Mouse (Mus musculus) sigmoid colon, adult 10 weeks (tissue): ENCODE results near the gene Pias4. TPM values are rescaled to one million over a fixed set of nuclear protein-coding genes. Genes with fewer than 3 reads are reported as not detected.

Experiments used
- polyA plus RNA-seq: library from polyadenylated mRNA; stranded (reverse); fragments of 350-450 nt; fragmentation: Illumina TruSeq; extraction: RNeasy Lipid Tissue Mini Kit (QIAGEN cat#74804); gene quantifications from one replicate; pipeline ENCODE4 v1.2.3, GENCODE M21; 2014; ENCODE audit warnings: low read depth, low replicate concordance

Pias4 gene
- polyA plus RNA-seq = not detected

GRCm38 (mm10) chr10:81167200-81168086 is at the start of gene Pias4:
Gene Pias4, minus strand, starts transcription at chr10:81167923.

DNA sequence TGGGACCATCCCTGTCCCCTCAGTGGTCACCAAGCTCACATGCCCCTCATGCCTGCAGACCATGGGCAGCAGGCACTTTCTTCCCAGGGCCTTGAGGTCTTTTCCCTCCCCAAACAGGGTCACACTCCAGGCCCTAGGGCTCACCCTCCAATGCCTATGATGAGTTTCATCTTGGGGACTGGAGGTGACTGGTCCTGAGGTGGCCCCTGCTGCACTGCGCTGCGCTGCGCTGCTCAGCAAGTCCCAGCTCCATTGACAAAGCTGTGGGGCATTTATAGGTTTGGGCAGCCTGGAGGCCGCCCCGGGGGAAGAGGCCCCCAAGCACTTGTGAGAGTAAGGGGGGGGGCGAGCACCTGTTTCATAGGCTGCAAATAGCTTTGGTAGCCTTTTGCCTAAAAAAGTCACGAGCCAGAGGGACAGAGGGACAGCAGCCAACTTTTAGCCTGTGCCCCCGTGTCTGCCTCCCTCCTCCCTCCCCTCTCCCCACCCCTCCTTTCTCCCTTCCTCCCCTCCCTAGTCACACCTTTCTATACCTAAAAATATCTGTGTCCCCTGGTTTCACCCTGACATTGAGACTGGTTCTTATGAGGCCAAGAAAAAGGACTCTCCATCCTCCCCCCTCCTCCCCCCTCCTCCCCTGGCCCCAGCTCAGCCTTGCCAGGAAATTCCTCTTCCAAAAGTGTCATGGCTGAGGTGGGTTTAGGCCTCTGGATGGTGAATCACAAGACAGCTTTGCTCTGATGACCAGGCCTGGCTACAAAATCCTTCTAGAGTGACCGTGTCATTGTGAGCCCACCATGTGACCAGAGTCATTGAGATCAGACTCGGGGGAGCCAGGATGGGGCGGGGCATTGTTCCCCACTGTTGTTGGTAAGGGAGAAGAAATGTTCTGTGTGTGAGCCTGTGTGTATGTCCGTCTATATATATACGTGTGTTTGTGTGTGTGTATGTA is 34.4 kb upstream of the Pias4 start, which contains the start of gene Nmrk2:
TSS of gene Nmrk2 (minus strand) at position 245 of the 952 bp plus-strand sequence.

GRCm38 (mm10) chr10:81183805-81184204 is 16.1 kb upstream of the Pias4 start, which contains the start of gene 4930442H23Rik:
Gene 4930442H23Rik, minus strand, starts transcription at chr10:81183849.

GRCm38 (mm10) chr10:81182336-81183333 is 14.9 kb upstream of the Pias4 start, which contains the start of gene Dapk3:
Gene Dapk3, plus strand, starts transcription at chr10:81183005.

GRCm38 (mm10) chr10:81176466-81177271 is 8.9 kb upstream of the Pias4 start, which contains the start of gene Eef2:
Gene Eef2, plus strand, starts transcription at chr10:81176631.

GRCm38 (mm10) chr10:81134966-81135681 is 32.6 kb downstream of the Pias4 start, which contains the start of gene Zbtb7a:
Gene Zbtb7a, plus strand, starts transcription at chr10:81135220.

DNA sequence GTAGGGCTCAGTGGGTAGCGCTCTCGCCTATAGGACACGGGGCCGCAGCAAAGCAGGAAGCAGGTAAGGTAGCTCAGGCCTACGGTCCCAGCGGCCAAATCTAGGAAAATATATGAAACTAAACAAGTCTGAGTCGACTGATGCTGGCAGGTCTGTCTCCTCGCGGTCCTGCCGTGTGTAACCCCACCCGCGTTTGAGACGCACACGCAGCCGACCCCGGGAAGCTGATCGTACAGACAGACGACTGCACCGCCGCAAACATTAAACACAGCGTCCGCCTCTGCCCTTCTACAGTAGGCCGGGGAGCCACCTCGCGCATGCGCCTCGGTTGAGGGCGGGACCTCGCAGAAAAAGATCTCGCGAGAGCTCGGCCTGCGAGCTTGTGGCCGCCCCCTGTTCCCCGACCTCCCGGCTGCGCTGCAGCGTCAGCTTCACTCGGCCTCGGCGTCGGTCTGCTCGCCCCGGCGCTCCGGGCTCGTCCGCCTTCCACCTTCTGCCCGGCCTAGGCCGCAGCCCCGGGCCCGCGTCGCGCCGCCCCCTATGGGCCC is 62.1 kb downstream of the Pias4 start, which contains the start of gene Map2k2:
TSS of gene Map2k2 (plus strand) at position 351 of the 548 bp plus-strand sequence.

Other genes starting within 250 kb of the Pias4 start
- 1.2 TPM for gene Lmnb2, start 249.7 kb downstream of the Pias4 start, polyA plus RNA-seq
- gene Gadd45b, start 237.8 kb downstream of the Pias4 start, polyA plus RNA-seq = 12.3 TPM
- 0.76 TPM for gene Gng7, start 153.0 kb downstream of the Pias4 start, polyA plus RNA-seq
- not detected for gene Diras1, start 142.3 kb downstream of the Pias4 start, polyA plus RNA-seq
- 0.41 TPM for gene Slc39a3, start 130.5 kb downstream of the Pias4 start, polyA plus RNA-seq
- gene Sgta, start 107.7 kb downstream of the Pias4 start, polyA plus RNA-seq = 1.3 TPM
- gene Thop1, start 97.9 kb downstream of the Pias4 start, polyA plus RNA-seq = not detected
- 0.79 TPM for gene Creb3l3, start 69.0 kb downstream of the Pias4 start, polyA plus RNA-seq
- gene Map2k2, start 62.0 kb downstream of the Pias4 start, polyA plus RNA-seq = 3.0 TPM
- 48.6 TPM for gene Zbtb7a, start 32.7 kb downstream of the Pias4 start, polyA plus RNA-seq
- 12.4 TPM for gene Eef2, start 8.7 kb upstream of the Pias4 start, polyA plus RNA-seq
- not detected for gene Dapk3, start 15.1 kb upstream of the Pias4 start, polyA plus RNA-seq
- not detected for gene 4930442H23Rik, start 15.9 kb upstream of the Pias4 start, polyA plus RNA-seq
- not detected for gene Nmrk2, start 34.1 kb upstream of the Pias4 start, polyA plus RNA-seq
- gene Atcay, start 62.9 kb upstream of the Pias4 start, polyA plus RNA-seq = 0.19 TPM
- 0.63 TPM for gene Zfr2, start 65.2 kb upstream of the Pias4 start, polyA plus RNA-seq
- gene Matk, start 85.0 kb upstream of the Pias4 start, polyA plus RNA-seq = not detected
- 1.2 TPM for gene Mrpl54, start 99.0 kb upstream of the Pias4 start, polyA plus RNA-seq
- gene Apba3, start 99.0 kb upstream of the Pias4 start, polyA plus RNA-seq = not detected
- gene Tjp3, start 123.7 kb upstream of the Pias4 start, polyA plus RNA-seq = 7.8 TPM
- 2.6 TPM for gene Pip5k1c, start 125.0 kb upstream of the Pias4 start, polyA plus RNA-seq
- gene Cactin, start 153.2 kb upstream of the Pias4 start, polyA plus RNA-seq = 0.16 TPM
- gene Tbxa2r, start 160.8 kb upstream of the Pias4 start, polyA plus RNA-seq = not detected
- not detected for gene Gipc3, start 175.3 kb upstream of the Pias4 start, polyA plus RNA-seq
- 11.0 TPM for gene Hmg20b, start 182.6 kb upstream of the Pias4 start, polyA plus RNA-seq
- 0.13 TPM for gene Mfsd12, start 189.6 kb upstream of the Pias4 start, polyA plus RNA-seq
- gene 4930404N11Rik, start 197.9 kb upstream of the Pias4 start, polyA plus RNA-seq = not detected
- gene Fzr1, start 210.6 kb upstream of the Pias4 start, polyA plus RNA-seq = 0.19 TPM
- not detected for gene Dohh, start 216.5 kb upstream of the Pias4 start, polyA plus RNA-seq
- gene Gm48551, start 216.5 kb upstream of the Pias4 start, polyA plus RNA-seq = 0.32 TPM
- not detected for gene Gm48552, start 221.1 kb upstream of the Pias4 start, polyA plus RNA-seq
- gene Smim24, start 225.1 kb upstream of the Pias4 start, polyA plus RNA-seq = 21.2 TPM